Mouse (Mus musculus): ENCODE results near the gene Mob3b. TPM values are rescaled to one million over a fixed set of nuclear protein-coding genes. Genes with fewer than 3 reads are reported as not detected.

Mob3b gene
- total and polyA plus RNA-seq, 3 experiments, result 7.9 to 35.2 (median 23.7) TPM

- DNase-seq, result peak; percentile 71
Measured at GRCm38 (mm10) chr4:35005068-35005769, 152.1 kb downstream of the Mob3b start.

- DNase-seq, result no peak
Measured at GRCm38 (mm10) chr4:35004473-35004872, 152.8 kb downstream of the Mob3b start.

GRCm38 (mm10) chr4:35003550-35004326, 153.5 kb downstream of the Mob3b start:
- DNase-seq, result no peak

GRCm38 (mm10) chr4:34996616-34997015, 160.7 kb downstream of the Mob3b start:
- DNase-seq, result no peak

GRCm38 (mm10) chr4:34993639-34993975, 163.7 kb downstream of the Mob3b start:
- no peak for DNase-seq

- DNase-seq, result no peak
Measured at GRCm38 (mm10) chr4:34992866-34993638, 164.2 kb downstream of the Mob3b start.

- DNase-seq, result no peak
Measured at GRCm38 (mm10) chr4:34991891-34992865, 165.1 kb downstream of the Mob3b start.

GRCm38 (mm10) chr4:34991116-34991515, 166.2 kb downstream of the Mob3b start:
- peak; percentile 66 for DNase-seq

- no peak for DNase-seq
Measured at GRCm38 (mm10) chr4:34990659-34991058, 166.6 kb downstream of the Mob3b start.

GRCm38 (mm10) chr4:34987568-34987967, 169.7 kb downstream of the Mob3b start:
- DNase-seq, result no peak

- no peak for DNase-seq
Measured at GRCm38 (mm10) chr4:34987109-34987508, 170.2 kb downstream of the Mob3b start.

GRCm38 (mm10) chr4:34986647-34987046, 170.6 kb downstream of the Mob3b start:
- no peak for DNase-seq

GRCm38 (mm10) chr4:34984377-34984776, 172.9 kb downstream of the Mob3b start:
- no peak for DNase-seq

- DNase-seq, result peak; percentile 59
Measured at GRCm38 (mm10) chr4:34983511-34983910, 173.8 kb downstream of the Mob3b start.

GRCm38 (mm10) chr4:34981301-34982172, 175.7 kb downstream of the Mob3b start:
- DNase-seq, result peak; percentile 76

- no peak for DNase-seq
Measured at GRCm38 (mm10) chr4:34980461-34981039, 176.7 kb downstream of the Mob3b start.

- DNase-seq, result peak; percentile 66
Measured at GRCm38 (mm10) chr4:34976916-34977702, 180.2 kb downstream of the Mob3b start.

- peak; percentile 80 for DNase-seq
Measured at GRCm38 (mm10) chr4:34976331-34976778, 180.9 kb downstream of the Mob3b start.

GRCm38 (mm10) chr4:34974795-34975194, 182.5 kb downstream of the Mob3b start:
- no peak for DNase-seq
